Mouse (Mus musculus) thymus, postnatal 36 days (tissue): ENCODE measurements around the gene Stx16.

Experiments used
- DNase-seq, 2 experiments: peaks; one replicate each; pipeline ENCODE4 v3.0.0; 2022; ENCODE audit warnings: mixed read lengths in 2 of 2

Stx16 gene

DNA sequence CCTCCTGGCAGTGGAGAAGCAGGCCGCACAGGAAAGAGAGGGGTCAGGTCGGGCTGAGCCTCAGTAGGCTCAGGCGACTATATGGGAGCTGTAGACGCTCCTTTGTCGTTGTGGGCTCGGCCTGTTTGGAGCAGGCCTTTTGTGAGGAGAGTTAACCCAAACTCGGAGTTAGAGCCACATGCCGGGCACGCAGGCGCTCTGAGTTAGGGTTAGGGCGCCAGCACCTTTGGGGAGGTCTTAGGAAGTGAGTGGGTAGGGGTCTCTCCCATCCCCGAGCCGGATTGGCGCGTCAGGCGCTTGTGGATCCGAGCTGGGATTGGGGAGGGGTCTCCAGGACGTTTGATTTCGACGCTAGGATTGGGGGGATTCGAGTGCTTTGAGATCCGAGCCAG, 321 bp downstream of the Stx16 start:
- no peak for DNase-seq

DNA sequence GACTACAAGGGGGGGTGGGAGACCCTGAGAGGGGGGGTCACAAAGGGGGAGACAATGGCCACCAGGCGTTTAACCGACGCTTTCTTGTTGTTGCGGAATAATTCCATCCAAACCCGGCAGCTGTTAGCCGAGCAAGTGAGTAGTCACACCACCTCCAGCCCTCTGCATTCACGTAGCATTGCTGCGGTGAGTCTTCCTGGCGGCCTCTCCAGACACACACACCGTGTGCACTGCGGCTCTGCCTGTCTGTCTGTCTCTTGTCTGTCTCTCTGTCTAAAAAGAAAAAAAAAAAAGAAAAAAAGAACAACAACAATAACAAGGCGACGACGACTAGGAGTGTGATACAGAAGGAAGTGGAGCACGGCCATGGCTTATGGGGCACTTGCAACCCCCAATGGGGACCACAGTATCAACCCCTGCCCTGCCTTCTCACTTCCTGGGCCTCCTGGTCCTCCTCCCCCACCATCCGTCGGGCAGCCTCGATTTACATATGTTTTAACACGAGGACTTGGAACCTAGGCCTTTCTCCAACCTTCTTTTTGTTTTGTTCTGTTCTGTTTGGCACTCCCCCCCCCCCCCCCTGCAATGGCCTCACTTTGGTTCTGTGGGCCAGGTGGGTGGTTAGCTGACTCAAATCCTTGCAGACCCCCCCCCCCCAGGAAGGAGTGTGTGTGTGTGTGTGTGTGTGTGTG, 1.0 kb downstream of the Stx16 start:
- DNase-seq = peak; percentile 59 to 64

DNA sequence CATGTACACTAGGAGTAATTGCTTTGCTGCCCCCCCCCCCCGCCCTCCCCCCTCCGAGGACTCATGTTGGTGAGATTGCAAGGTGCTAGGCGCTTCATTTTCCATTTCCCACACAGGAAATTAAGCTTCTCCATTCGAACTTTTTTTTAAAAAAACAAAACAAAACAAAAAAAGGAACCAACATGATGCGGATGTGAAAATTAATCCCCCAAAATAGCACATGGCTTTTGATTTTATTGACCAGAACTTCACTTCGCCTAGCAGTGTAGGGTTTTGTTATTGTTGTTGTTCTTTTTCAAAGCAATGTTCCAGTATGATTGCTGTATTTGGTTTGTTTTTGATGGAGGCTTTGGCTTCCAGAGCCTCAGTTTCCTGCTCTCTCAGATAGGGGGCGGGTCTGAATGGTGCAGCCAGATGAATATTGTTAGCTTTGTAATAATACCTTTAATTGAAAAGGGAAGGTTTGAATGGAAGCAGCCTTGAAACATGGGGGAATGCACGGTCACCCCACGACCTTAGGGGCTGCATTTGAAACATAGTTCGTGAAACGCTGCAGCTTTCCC, 1.7 kb downstream of the Stx16 start:
- no peak for DNase-seq

DNA sequence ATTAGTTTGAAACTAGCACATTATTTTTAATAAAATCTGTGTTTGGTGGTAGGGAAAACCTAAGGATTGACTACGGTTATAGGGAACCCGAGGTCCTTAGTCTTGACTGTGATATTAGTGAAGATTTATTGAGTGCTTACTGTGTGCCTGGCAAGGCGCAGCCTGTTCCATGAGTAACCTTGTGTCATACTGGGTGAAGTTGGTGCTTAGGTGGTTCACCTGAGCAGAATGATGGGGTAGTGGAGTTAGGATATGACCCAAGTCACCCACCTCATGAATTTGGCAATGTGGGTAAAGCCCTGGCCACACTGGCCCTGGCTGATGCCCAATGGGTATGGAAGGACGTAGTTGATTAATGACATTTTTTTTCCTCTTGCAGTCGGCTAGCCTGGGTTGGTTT, 5.7 kb downstream of the Stx16 start:
- no peak for DNase-seq

DNA sequence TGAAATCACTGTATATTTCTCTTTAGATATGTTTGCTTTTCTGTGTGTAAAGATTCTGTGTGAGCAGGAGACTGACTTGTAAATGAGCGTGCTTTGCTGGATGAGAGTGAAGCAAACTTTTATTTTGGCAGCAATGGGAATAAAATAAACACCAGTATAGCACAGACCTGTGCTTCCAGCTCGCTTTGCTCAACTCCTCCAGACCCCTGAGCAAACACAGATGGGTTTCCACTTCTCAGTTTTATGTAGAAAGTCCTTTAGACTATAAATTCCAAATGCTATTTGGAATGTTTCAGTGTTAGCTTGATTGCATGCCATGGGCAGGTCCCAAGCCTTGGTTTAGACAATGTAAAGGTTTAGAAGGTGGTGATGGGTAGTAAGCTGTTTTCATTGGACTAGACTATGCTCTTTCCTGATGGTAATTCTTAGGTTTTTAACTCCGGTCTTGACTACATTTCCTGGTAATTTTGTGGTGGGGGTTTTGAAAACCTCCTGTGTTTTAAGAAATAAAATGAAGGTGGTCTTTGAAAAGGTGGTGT, 6.3 kb downstream of the Stx16 start:
- no peak for DNase-seq

DNA sequence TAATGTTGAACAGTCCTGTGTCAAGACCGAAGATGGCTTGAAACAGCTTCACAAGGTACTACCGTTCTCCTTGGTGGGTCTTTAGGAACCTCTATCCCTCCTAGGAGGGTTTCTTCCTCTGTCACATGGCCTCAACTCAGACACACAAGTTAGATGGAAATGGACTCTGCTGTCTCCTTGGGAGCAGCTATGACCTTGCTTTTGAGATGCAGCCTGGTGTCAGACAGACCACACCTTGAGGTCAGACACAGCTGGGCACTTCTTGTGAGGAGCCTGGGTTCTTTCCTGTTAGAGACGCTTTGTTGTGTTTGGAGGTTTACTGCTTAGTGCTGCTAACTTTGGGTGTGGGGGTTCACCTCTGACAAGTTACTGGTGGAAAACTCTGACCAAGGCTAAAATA, 19.0 kb downstream of the Stx16 start:
- DNase-seq = no peak

DNA sequence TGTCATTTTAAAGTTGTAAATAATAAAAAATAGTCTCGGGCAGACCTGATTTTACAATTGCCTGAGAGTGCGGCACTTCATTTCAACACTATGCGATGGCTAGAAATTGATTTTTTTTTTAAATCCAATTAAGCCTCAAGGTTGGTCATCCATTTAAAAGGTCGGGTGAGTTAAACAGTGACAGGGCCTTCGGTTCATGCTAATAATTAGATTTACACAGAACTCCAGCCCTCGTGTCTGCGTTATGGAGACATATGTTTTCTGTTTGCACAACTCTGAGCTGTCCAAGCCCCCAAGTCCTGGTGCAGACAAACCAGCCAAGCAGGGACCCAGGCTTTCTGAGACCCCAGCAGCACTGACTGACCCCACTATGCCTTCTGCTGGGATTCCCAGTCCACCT, 26.3 kb downstream of the Stx16 start:
- DNase-seq = no peak

DNA sequence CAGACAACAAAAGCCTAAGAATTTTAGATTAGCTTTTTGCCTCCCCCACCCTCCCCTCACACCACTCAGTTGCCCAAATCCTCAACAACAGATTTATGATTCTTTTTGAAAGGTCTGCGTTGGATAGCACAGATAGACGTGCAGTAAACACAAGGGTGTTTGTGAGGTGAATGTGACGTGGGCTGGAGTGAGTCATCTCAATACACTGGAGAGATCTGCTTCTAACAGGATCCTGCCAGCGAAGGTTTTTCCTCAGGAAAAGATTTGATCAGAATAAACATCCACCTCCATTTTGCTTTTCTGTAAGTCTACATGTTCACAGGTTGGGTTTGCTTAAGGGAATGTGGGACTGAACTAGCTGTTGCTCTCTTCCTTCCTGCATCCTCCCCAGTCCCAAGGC, 27.4 kb downstream of the Stx16 start:
- DNase-seq = no peak

DNA sequence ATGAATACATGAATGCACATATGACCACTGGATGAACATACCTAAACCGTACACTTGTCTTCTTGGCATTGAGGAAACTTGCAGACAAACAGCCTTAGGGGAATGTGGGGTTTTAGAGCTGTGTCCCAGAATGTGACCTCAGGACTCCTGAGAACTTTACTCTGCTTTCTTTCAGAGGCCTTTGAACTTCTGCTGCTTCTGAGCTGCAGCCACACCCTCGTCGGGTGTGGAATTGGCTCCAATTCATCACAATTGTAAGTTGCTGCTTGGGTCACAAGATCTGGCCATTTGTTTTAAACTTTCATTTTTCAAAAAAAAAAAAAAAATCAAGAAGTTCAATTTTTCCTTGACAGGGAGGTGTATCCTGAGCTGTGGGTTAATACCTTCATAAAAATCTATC, 31.3 kb downstream of the Stx16 start:
- no peak for DNase-seq

DNA sequence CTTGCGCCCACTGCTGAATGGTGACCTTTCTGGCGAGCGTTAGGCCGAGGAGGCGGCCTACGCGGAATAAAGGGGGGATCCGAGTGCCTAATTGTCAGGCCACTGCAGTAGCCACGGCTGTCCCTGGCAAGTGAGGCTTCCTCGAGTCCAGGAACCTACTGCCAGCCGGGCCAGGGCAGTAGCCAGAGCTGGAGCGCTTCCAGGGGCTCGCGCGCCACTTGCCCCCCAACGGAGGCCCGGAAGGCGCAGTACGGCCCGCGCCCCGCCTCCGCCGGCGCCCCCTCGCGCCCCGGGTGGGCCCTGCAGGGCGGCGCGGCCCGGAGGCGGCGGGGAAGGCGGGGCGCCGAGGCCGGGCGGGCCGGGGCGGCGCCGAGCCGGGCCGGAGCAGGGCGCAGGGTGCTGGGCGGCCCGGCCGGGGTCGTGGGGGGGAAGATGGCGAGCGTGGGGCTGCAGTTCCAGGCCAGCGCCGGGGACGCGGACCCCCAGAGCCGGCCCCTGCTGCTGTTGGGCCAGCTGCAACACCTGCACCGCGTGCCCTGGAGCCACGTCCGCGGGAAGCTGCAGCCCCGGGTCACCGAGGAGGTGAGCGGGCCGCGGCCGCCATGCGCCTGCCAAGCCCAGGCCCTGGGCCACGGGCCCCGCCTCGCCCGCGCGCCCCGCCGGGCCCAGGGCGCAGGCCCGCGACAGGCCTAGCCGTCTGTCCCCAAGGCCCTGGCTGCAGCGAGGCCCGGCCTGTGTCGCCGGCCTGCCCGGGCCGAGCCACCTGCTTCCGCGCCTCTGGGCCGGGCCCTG, 34.1 kb downstream of the Stx16 start, which contains the start of gene Npepl1:
TSS of gene Npepl1 (plus strand) at position 359 of the 792 bp plus-strand sequence.
- DNase-seq = peak; percentile 71 to 74

DNA sequence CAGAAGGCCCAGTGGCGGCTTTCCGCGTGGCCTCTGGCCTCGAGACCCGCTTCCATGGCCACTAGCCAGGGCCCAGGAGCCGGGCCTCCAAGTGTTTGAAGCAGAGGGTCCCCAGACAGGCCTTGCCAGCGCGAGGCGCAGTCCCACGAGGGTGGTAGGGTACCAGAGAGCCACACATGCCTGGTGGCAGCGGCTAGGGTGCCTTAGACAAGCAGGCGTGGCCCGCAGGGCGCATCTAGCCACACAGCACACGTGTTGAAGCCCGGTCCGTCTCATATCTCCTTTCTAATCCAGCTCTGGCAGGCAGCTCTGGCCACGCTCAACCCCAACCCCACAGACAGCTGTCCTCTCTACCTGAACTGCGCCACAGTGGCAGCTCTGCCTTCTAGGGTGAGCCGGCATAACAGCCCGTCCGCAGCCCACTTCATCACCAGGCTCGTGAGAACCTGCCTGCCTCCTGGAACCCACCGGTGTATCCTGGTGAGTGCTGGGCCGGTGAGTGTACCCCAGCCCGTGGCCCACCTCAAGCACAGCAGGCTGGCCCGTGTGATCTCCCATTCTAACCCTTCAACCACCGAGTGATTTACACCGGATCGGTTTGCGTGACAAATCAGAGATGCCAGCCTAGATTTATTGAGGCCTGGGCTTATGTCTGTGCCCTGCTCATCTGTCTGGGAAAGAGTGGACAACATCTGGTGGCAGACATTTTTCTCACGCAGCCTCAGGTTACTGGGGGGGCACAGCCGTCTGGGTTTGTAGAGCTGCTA, 34.9 kb downstream of the Stx16 start:
- DNase-seq = peak; percentile 49 to 60

DNA sequence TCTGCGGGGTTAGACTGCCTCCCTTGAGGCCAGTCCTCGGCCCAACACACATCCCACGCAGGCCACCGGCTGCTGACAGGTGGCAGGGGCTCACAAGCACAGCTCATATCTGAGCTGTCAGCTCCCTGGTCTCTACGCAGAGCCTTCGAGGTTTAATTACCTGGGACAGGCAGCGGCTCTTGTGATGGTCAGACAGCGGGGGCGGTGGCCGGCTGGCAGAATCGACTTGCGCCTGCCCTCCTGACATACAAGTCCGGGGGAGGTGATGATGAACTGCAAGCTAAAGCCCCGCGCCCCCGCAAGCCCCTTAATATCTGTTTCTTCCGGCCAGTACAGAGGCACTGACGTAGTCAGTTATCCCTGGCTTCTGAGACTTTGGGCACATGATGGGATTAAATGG, 36.8 kb downstream of the Stx16 start:
- DNase-seq = no peak

DNA sequence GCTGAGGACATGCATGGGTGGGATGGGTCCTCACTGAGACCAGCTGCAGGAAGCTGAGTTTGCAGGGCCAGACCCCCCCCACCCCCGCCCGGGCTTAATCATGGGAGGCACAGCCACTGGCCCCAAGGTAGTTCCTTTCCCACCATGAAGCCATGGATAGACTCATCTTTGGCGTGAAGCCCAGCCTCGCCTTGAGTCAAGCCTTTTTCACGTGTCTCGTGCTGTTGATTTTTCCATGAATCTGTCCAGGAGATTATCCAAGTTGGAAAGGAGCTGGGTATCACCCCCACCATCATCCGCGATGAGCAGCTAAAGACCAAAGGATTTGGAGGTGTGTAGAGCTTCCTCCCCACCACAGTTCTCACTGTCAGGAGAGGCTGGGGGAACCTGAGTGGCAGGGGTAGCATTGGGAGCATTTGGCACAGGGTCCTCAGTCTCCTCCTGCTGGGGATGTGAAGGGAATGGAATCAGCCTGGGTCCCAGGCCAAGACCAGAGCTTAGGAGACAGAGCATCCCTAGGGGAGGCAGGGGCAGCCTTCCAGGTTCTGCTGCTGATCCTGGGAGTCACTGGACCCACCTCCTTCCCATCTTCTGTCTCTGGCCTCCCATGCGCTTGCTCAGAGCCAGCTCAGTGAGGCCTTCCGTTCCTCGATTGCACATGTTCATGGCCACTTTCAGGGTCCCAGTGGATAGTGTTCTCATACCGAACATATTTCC, 38.2 kb downstream of the Stx16 start:
- DNase-seq = no peak

DNA sequence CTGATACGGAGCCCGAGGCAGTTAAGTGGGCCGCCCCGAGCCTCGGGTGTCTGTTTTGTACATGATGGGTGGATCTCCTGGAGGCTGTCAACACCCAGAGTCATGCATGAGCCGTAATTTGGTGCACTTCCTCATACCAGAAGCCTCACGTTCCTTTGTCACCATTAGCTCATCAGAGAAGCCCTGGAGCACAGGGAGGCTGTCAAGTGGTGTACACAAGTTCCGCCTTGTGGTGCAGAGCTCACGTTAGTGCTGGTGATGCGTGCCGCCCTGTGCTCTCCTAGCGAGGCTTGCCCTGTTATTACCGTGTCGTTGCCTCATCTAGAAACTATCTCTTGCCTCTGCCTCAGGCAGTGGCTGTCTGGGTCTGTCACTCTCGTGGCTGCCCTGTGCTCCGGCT, 40.8 kb downstream of the Stx16 start:
- no peak for DNase-seq

DNA sequence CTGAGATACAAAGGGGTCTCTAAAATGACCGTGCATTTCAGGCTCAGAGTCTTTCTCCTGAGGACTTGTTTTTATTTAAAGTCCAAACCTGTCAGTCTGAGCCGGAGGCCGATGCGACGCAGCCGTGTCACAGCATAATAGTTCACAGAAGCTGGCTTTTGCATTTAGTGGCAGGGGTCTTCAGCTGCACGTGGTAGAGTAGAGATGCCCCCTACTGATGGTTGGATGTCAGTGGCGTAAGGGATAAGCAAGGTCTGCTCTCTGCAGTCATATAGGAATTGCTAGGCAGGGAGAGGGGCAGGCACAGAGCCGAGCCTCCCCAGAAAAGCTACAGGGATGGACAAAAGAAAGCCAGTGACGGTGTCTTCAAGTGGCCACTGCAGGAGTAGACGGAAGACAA, 42.0 kb downstream of the Stx16 start:
- DNase-seq = no peak

DNA sequence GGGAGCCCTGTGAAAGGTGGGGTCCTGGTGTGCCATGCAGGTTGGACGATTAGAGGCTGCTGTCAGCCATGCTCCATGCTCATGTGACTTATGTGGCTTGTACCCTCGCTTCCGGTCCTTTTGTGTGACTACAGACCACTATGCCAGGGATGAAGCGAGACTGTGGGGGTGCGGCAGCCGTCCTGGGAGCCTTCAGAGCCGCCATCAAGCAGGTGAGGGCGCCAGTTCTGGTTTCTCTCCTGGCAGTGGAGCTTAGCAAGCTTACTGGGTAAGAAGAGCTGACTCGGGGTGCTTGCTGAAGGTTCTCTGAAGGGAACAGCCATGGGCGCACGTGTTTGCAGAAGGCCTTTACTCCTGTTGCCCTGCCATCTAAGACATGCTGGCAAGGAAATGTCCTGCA, 43.2 kb downstream of the Stx16 start:
- DNase-seq = no peak

DNA sequence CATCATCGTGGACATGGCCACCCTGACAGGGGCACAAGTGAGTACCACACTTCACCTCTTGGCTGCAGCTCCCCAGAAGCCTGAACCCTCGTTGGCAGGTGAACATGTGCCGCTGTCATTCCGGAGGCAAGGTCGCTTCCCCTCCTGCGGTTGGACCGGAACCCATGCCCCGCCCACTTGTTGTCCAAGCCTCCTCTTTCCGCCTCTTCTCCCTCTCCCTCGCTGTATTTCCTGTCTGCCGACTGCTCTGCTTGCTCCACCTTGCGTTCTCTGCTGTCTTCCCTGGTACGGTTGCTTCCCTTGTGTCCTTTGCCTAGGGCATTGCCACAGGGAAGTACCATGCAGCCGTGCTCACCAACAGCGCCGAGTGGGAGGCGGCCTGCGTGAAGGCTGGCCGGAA, 44.5 kb downstream of the Stx16 start:
- DNase-seq = no peak

DNA sequence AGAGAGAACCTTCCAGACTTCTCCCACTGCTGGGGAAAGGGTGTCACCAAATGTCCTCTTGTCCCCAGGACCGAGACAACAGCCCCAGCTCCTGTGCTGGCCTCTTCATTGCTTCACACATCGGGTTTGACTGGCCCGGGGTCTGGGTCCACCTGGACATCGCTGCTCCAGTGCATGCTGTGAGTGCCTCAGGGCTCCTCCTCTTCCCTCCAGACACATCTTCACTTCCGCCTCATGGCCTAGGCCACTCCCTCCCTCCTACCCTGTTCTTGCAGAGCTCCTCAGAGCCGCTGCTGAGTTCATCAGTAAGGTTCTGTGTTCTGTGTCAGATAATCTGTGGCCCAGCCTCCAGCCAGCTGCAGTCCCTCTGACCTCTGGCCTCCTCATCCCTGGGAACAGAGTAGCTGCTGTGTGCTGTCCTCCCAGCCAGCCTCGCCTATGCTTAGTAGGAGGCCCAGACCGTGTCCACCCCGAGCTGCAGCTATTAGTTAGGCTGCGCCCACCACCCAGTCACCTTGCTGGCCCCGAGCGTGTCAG, 45.4 kb downstream of the Stx16 start:
- DNase-seq = no peak

DNA sequence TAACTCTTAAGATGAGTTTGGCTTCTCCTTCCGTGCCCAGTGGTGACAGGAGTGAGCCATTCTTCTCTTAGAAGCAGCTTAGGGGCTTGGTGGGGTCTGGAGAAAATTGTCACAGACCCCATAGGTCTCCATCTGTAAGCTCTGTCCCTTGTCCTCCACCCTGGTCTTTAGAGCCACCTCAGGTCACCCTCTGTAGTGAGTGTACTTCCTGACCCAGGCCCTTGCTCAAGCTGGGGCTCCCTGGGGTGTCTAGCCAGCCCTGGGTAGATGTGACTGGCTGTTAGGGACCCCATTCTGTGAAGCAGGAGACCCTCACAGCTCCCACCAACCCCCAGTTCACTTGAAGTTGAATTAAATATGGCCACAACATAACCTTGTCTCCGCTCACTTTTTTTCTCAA, 46.2 kb downstream of the Stx16 start:
- no peak for DNase-seq

DNA sequence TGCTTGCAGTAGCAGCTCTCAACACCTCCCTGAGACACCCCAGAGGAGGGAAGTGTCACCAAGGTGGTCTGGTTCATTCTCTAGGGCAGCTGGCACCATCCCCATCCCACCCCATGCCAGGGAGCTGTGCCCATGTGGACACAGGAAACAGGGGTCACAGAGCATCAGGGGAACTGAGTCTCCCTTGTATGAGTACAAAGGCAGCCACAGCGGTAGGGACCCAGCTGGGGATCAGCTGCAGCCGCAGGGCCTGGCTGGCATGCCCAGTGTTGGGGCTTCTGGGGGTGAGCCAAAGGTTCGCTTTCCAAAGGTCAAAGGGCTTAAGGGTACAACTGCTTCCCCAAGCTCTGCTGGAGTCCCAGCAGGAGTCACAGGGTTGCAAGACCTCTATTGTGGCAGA, 47.6 kb downstream of the Stx16 start:
- no peak for DNase-seq

DNA sequence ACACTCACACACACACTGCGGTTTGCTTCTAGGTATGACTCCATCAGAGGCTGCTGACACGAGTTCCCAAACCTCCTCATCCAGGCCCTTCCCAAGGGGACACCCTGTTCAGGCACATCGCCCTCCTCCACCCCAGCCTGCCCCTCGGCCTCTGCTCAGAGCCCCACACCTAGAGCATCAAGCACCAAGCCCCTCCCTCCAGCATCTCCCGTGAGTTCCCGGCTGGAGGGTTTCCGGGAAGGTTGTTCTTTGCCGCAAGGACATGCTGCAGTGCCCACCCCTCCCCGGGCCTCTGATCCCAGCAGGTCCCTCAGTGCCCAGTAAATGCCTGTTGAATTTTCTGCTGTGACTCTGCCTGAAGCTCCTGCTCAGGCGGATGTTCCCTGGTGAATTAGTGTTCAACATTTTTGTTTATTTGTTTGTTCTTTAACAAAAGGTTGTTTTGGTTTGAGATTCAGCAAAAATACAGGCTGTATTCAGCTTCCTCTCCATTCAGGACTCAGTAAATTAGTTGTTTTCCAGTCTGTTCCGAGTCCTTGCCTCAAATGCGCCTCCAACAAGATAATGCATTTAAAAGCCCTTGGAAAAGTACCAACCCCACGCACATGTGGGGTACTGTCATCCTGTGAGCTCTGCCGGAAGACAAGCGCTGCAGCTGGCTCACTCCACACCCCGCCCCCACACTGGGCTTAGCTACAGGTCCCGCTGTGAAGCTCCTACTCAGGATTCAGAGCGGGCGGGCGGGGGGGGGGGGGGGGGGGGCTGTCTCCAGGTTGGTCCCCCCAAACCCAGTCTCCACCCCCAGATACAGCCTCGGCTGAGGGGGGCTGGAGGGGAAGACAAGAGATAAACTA, 50.6 kb downstream of the Stx16 start:
- peak; percentile 50 to 68 for DNase-seq
